Mouse (Mus musculus) right cerebral cortex, adult 18-20 months (tissue): ENCODE measurements at regions not wholly inside any gene's neighbourhood (a gene's known extent, or its start where the extent isn't known, plus 50 kb on each side); places are given as distances from the start of the nearest gene placed in this dataset.

Experiments used
- DNase-seq: peaks from one replicate; pipeline ENCODE4 v3.0.0; 2022; ENCODE audit warnings: mixed read lengths

DNA sequence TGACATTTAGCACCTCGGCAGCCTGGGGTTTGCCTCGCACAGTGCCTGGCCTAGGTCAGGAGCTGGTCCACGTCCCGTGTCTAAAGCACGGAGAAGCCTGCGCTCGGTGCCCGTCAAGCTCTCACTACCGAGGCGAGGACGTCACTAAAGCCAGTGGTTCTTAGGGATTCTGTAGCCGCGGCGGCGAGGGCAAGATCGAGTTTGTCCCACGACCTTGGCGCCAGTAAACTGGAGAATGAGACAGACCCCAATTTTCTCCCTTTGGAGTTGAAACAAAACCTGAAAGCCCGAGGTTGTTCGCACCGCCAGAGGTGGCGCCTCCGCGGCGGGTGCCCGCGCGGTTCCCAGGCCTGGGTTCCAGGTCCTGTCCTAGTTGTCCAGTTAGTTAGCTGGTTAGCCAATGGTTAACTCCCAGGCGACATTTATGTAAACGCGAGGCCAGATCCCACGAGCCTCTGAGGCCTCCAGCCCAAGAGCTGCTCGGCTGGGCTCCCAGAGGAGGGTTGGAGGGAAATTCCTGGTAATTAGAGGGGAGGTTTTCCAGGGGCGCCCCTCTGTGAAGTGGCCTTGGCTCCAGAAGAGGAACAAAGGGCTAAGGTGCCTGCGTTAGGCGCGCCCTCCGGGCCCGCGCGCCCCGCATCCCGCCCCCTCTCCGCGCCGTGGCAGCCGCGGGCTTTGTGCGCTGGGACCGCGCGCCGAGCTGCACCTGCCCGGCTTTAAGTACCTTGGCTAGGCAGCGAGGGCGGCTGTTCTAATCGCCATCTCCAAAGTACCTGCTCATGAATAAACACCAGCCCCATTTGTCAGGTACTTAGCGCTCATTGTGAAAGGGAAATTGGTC is 74.0 kb downstream of the Rhcg start:
- no peak for DNase-seq

GRCm38 (mm10) chr7:79542379-79543015 is 75.0 kb downstream of the Rhcg start:
- no peak for DNase-seq

DNA sequence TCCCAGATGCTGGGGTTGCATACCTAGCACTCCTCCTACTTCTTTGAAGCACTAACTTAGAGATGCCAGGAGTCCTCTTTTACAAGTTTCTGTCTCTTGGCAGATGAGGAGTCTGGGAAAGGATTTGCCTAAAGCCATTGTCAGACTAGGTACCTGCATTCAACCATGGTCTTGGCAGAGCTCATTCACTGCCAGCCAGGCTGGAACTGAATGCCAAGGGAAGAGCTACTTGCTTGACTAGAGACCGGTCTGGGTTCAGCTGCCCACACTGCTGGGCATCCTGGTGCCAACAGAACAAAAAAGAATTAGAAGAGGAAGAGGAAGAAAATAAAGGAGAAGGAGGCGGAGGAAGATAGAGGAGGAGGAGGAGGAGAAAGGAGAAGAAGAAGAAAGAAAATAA is 74.1 kb upstream of the Polg start:
- no peak for DNase-seq

- no peak for DNase-seq
Observed at GRCm38 (mm10) chr7:79539426-79539825, 73.3 kb upstream of the Polg start.

DNA sequence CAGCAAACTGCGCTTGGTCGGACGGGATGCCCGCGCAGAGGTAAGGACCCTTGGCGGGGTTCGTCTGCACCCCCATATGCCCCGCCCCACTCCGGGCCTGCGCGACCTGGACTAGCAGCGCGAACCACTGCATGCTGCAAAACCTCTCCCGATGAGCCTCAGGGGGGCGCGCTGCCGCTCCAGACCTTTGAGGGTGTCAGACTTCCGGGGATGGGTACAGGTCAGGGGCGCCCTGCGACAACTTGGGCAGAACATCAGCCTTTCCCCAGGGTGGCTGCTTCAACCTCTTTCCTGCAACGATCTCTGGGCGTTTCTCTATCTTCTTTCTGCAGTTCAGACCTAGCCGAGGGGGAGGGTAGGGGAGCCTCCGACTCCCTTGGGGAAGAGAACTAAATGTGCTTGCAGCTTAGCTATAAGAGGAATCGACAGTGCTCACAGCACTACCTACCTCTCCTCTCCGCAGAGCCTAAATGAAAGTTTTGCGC is 70.0 kb upstream of the Polg start:
- DNase-seq, result peak; percentile 80

DNA sequence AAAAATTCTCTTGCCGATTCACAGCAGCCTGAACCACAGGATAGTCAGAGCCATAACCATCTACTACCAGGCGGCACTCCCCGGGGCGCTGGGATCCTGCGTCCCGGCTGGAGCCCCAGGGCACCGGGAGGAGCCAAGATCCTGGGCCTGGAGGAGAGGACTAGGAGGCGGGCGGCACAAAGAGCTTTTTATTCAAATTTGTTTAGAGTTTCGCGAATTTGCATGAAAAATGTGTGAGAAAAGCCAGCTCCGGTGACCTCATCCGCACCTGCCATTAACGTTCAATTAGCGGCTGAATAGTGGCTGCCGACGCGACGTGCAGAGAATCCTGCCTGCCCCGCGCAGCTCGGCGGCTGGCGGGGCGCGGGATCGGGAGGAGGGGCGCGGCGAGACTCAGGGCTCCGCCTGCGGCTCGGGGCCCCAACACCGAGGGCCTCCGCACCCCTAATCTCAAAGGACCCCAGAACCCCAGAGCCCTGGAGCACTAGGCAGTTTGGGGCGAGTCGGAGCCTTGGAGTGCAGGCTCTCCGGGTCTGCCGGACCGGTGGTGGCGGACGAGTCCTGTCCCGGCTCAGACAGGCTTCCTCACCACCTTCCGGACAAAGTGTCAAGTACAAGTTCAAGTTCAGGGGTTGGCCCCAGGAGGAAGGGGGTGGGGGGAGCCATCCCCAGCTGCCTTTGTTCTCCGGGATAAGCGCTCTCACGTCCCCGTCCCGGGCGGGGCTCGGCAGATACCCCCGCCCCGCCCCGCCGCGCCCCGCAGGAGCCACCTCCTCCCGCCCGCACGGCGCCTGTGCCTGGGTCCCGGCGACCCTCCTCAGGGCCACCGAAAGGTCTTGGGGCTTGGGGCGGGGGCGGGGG is 69.3 kb upstream of the Polg start:
- DNase-seq, result peak; percentile 67

DNA sequence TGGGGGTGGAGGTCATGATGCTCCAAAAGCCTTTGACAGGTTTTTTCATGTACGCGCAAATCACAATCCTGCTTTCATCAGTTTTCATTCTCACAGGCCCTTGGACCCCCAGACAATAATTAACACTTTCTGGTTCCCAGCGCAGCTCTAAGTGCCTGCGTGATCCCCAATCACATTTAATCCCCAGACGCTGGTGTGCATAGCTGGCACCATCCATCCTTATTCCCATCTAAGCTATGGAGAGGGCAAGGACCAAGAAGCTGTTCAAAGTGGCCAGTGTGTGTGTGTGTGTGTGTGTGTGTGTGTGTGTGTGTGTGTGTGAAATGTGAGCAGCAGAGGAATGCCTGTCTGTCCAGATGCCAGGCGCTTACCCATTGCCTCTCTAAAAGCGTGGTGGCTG is 68.7 kb upstream of the Polg start:
- DNase-seq, result no peak

DNA sequence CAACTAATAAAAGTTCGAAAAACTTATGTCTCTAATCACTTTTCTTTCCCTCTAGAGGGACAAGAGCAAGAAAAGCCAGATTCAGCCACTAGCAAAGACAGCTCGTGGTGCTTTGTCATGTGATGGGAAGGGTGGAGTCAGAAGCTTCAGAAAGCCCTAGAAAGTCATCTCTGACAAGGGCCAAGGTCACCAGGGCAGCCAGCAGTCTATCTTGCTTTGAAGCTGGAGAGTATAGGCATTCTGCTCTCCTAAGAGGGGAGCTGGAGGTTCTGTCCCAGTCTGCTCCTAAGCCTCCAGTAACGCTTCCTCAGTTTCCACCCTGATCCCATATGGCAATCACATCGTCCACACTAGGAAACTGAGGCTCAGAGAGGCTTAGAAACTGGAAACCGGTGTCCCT is 68.2 kb upstream of the Polg start:
- DNase-seq, result no peak

GRCm38 (mm10) chr7:79532626-79533140 is 66.5 kb upstream of the Polg start:
- no peak for DNase-seq

GRCm38 (mm10) chr7:79531551-79532356 is 65.6 kb upstream of the Polg start:
- peak; percentile 74 for DNase-seq

DNA sequence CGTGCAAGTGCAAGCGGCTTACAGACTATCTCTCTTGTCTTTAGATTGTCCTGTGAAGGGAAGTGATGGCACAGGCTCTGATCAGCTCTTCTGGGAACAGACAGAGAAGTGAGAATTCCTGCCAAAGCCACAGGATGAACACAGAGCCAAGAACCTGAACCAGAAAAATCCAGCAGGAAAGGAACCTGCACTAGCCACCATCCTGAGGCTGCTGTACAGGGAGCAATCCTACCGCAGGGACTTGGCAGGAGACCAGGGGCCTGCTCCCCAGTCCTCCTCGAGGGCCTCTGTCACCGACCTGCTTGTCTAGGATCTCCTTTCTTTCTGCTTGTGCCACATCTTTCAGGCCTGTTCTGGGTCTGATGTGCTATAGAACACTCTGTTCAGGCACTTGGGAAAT is 65.0 kb upstream of the Polg start:
- DNase-seq, result peak; percentile 52

- no peak for DNase-seq
Observed at GRCm38 (mm10) chr7:79529480-79529879, 63.3 kb upstream of the Polg start.

GRCm38 (mm10) chr7:79527984-79528383 is 61.8 kb upstream of the Polg start:
- DNase-seq, result no peak

DNA sequence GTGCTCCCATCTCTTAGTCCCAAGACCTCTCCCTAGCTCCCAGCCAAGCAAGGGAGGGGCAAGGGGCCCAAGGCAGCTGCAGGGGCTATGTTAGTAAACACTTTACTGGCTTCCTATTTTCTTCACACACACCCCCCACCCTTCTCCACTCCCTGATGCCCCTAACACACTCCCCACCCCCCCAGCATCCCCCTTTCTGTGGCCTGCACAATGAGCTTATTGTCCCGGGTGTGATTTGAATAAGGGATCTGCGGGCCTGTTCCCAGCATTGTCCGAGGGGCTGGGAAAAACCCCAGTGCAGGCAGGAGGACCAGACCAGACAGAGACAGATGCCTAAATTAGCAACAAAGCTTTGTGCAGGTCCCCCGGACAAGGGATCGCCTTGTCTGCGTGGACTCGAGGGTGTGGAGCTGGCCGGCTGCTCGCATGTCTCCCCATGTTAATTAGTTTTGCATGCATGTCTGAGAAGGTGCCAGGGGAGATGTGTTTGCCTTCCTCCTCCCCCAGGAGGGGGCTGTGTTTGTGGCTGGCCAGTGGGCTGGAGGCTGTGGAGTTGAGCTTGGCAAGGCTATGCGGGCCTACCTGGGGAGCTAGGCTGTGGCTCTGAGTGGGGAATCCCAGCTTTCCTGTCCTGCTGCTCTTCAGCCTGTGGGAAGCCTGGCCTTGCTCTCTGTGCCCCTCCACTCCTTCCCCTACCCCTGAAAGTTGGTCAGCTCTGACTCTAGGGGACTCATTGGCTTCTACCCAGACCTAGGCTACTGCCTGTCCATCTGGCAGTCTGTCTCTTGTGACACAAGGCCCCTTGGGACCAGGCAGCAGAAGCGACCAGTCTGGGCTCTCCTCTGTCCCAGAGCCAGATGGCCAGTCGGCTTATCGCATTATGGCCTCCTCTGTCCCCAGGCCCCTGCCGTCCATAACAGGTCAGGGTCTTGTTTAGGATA is 59.8 kb upstream of the Polg start:
- DNase-seq, result no peak

- peak; percentile 90 for DNase-seq
Observed at GRCm38 (mm10) chr7:79524921-79525320, 58.8 kb upstream of the Polg start.

DNA sequence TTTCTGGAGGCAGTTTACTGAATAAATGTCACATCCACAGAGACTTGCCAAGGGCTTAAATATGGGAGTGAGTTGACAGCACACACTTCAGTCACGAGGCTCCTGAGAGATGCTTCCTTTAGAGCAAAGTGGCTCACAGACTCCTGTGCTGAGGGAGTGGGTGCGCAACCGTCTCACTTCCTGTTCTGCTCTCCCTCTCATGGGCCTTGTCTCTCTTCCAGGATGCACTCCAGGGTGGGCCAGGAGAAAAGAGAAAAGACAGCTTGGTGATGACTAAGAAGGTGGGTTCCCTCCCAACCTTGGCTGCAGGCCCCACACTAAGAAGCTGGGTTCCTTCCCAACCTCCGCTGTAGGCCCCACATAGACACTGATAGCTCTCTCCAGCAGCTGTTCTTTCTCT is 57.5 kb upstream of the Polg start:
- peak; percentile 88 for DNase-seq

- DNase-seq, result no peak
Observed at GRCm38 (mm10) chr7:79522046-79522445, 55.9 kb upstream of the Polg start.

DNA sequence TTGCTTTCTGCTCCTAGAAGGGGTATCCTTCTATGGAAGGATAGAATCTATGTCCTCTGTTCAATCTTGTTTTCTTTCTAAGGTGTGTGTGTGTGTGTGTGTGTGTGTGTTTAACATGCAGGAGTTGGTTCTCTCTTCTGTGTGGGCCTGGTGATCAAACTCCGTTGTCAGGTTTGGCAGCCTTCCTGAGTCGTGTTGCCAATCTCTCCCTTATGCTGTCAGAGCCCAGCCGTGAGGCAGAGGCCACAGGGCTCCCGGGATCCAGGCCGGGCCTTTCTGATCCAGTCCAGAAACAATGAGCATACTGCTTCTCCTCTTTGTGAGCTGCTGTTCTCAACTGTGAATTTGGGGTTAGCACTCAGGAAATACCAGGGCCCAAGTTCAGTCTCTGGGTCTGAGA is 55.1 kb upstream of the Polg start:
- no peak for DNase-seq

GRCm38 (mm10) chr7:79520222-79520710 is 54.1 kb upstream of the Polg start:
- DNase-seq, result peak; percentile 77

DNA sequence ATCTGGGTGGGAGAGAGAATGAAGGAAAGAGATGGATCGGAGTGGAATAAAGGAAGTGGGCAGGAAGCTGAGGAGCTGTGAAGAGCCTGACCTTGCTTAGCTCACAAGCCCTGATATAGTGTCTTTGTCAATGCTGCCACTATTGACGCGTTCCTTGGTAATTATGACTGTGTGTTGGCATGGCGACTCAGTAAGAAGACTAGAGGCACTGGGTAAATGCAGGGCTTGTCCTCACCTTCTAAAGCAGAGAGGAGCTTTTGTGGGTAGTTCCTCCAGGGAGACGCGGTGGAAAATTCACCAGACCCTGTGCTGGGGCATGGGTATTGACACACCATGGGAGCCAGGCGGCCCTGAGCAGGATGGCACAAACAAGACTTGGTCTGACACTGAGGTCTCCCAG is 52.8 kb upstream of the Polg start:
- DNase-seq, result no peak
